Mouse (Mus musculus): Measurements from ENCODE around the gene Robo4.

DNA sequence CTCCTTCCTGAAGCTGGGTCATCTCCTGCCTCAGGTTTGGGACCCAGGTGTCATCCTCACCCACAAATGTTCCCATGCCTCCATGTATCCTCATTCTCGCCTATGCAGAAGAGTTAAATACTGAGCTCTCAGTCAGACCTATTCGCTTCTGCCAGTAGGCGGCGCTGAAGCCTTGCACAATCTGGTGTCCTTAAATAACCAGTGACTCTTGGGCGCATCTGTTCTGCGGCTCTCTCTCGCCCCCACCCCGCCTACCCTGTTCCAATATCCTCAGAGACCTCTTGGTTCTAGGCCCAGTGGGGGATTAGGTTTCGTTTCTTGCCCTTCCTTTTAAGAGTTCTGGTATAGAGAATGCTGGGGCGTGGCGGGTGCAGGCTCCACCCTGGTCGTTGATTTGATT, 28.9 kb downstream of the Robo4 start:
- TF ChIP-seq CTCF (IDR thresholded peaks at IDR 0.05; ENCODE audit: low read depth) (peak; percentile 95), EP300 (IDR thresholded peaks at IDR 0.05; ENCODE audit: low read depth) (no peak)
